Mouse (Mus musculus): ENCODE data around the gene Prepl.

DNA sequence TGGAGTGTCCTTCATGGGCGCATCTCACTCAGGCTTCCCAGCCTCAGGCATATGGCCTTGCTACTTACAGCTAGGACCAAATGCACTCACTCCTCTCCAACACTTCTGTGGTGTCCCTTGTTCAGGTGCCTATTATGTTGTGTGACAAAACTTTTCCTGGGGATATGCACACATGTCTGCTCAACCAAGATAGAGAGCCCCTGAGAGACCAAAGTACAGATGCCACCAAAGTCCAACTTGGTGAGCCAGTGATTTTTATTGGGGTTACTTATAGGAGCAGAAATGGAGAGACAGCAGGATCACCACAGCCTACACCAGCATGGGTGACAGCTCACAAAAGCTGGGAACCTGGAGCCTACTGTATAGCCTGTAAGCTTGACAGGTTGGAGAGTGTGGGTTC, 20.6 kb upstream of the Prepl start:
- no peak for TF ChIP-seq POLR2A (IDR thresholded peaks at IDR 0.05; ENCODE audit: insufficient read depth, low read depth, low read length)
- TF ChIP-seq CTCF (IDR thresholded peaks at IDR 0.05), result no peak

Measured in heart, adult 2 months (tissue).